Mouse (Mus musculus) thymus, adult 2 months (tissue): ENCODE measurements around the gene Chrna9.

Experiments
- CTCF ChIP-seq: fragments of 200-500 bp; IDR thresholded peaks from 2 replicates; pipeline ENCODE4 v1.5.1; 2012; ENCODE audit warnings: mild to moderate bottlenecking, control low read depth, low read length, moderate library complexity, borderline replicate concordance; ENCODE audit not compliant: control insufficient read depth, poor library complexity, insufficient read depth; ENCODE audit errors: extremely low read depth
- POLR2A ChIP-seq: fragments of 200-500 bp; IDR thresholded peaks from 2 replicates; pipeline ENCODE4 v1.6.1; 2012; ENCODE audit warnings: mild to moderate bottlenecking, low read length, control low read depth, moderate library complexity; ENCODE audit not compliant: control insufficient read depth, poor library complexity, insufficient read depth; ENCODE audit errors: extremely low read depth

- no peak for TF ChIP-seq CTCF
- no peak for TF ChIP-seq POLR2A
These were observed 65.4 kb downstream of the Chrna9 start for GRCm38 (mm10) chr5:66000074-66000473.
